Mouse (Mus musculus) embryonic facial prominence, embryonic 10.5 days (tissue): ENCODE data around the gene Gsx2. TPM values are rescaled to one million over a fixed set of nuclear protein-coding genes. Genes with fewer than 3 reads are reported as not detected.

ENCODE experiments used
- DNase-seq: peaks from one replicate; pipeline ENCODE4 v3.0.0-alpha.2; 2017; ENCODE audit warnings: low spot score
- H3K27ac ChIP-seq: fragments of 300-500 bp; sonication (generic); replicated peaks from 2 replicates; pipeline ENCODE4 v1.5.1; 2016; ENCODE audit warnings: mild to moderate bottlenecking
- H3K27me3 ChIP-seq: fragments of 300-500 bp; sonication (generic); replicated peaks from 2 replicates; pipeline ENCODE4 v1.6.1; 2016; ENCODE audit warnings: low read depth, mild to moderate bottlenecking; ENCODE audit not compliant: poor library complexity, severe bottlenecking
- H3K36me3 ChIP-seq: fragments of 300-500 bp; sonication (generic); replicated peaks from 2 replicates; pipeline ENCODE4 v1.6.1; 2016; ENCODE audit warnings: mild to moderate bottlenecking, moderate library complexity
- H3K4me1 ChIP-seq: fragments of 300-500 bp; sonication (generic); 2 replicates; pipeline ENCODE4 v1.6.1; 2016
- H3K4me3 ChIP-seq: fragments of 300-500 bp; sonication (generic); 2 replicates; pipeline ENCODE4 v1.5.1; 2016; ENCODE audit warnings: mild to moderate bottlenecking, moderate library complexity
- H3K9me3 ChIP-seq: fragments of 300-500 bp; sonication (generic); 2 replicates; pipeline ENCODE4 v1.6.1; 2016; ENCODE audit warnings: mild to moderate bottlenecking
- WGBS: fragments of 180-500 bp; shearing (Covaris S2); methylation state at CpG from one replicate; pipeline ENCODE4 v1.1.7; 2016; 5-methylcytosine and 5-hydroxymethylcytosine counted together
- polyA plus RNA-seq: library from polyadenylated mRNA; unstranded; fragments of >200 nt; fragmentation: Nextera tagmentation; extraction: Ambion mirVana; gene quantifications from 2 replicates; pipeline ENCODE4 v1.2.1, GENCODE M21; 2016

The Gsx2 gene
- 0.84 and 1.3 TPM in 2 replicates for polyA plus RNA-seq

- Histone ChIP-seq H3K4me3 (peak within 1 kb of the TSS; percentile 47), H3K9me3 (no peaks in the 10 kb centered on the region), H3K27ac (peak within 1 kb of the TSS; percentile 8; the same call in 1 of the 2 replicates), H3K36me3 (no peaks in the 10 kb centered on the region), H3K4me1 (peaks cover 40% of the 10 kb centered on the region), H3K27me3 (peaks cover 100% of the 10 kb centered on the region)
- WGBS: under 1% methylated on average over 41 of the region's 41 CpGs
- DNase-seq: peak; percentile 63
These were observed at the start of gene Gsx2 for GRCm38 (mm10) chr5:75075383-75075941. Gene Gsx2 (plus strand): TSS chr5:75075601.

GRCm38 (mm10) chr5:75035475-75035874 is 39.9 kb upstream of the Gsx2 start:
- no peak for DNase-seq
- Histone ChIP-seq H3K4me3 (no peak overlapping the region), H3K27me3 (no peaks in the 10 kb centered on the region), H3K9me3 (no peaks in the 10 kb centered on the region), H3K36me3 (peaks cover 47% of the 10 kb centered on the region), H3K4me1 (no peaks in the 10 kb centered on the region), H3K27ac (no peak overlapping the region)
- 97% methylated on average over 3 of the region's 3 CpGs for WGBS

- Histone ChIP-seq H3K9me3 (no peaks in the 10 kb centered on the region), H3K27me3 (no peaks in the 10 kb centered on the region), H3K4me3 (no peak overlapping the region), H3K4me1 (peaks cover 15% of the 10 kb centered on the region), H3K36me3 (peaks cover 35% of the 10 kb centered on the region), H3K27ac (no peak overlapping the region)
- no peak for DNase-seq
- WGBS: 85% methylated on average over 1 of the region's 1 CpGs
These were observed 36.1 kb upstream of the Gsx2 start for GRCm38 (mm10) chr5:75039307-75039706.

GRCm38 (mm10) chr5:75043011-75043445 is 32.4 kb upstream of the Gsx2 start:
- peaks cover 11% of the 10 kb centered on the region for H3K27me3 ChIP-seq
- H3K27ac ChIP-seq: no peak overlapping the region
- WGBS: 60% methylated on average over 9 of the region's 9 CpGs
- no peaks in the 10 kb centered on the region for H3K9me3 ChIP-seq
- H3K4me1 ChIP-seq: peaks cover 15% of the 10 kb centered on the region
- H3K4me3 ChIP-seq: peak overlapping the region; percentile 96
- DNase-seq: no peak
- peaks cover 23% of the 10 kb centered on the region for H3K36me3 ChIP-seq

GRCm38 (mm10) chr5:75043621-75044301 is 31.6 kb upstream of the Gsx2 start:
- Histone ChIP-seq H3K27ac (peak overlapping the region; percentile 99), H3K27me3 (peaks cover 11% of the 10 kb centered on the region), H3K4me3 (peak overlapping the region; percentile 96), H3K36me3 (peaks cover 18% of the 10 kb centered on the region), H3K4me1 (peaks cover 15% of the 10 kb centered on the region), H3K9me3 (no peaks in the 10 kb centered on the region)
- no peak for DNase-seq
- under 1% methylated on average over 36 of the region's 36 CpGs for WGBS

- peaks cover 14% of the 10 kb centered on the region for H3K27me3 ChIP-seq
- H3K27ac ChIP-seq: peak within 1 kb of the TSS; percentile 99
- peaks cover 15% of the 10 kb centered on the region for H3K4me1 ChIP-seq
- no peaks in the 10 kb centered on the region for H3K9me3 ChIP-seq
- peaks cover 17% of the 10 kb centered on the region for H3K36me3 ChIP-seq
- WGBS: 0% methylated on average over 85 of the region's 90 CpGs
- peak within 1 kb of the TSS; percentile 96 for H3K4me3 ChIP-seq
- peak; percentile 91 for DNase-seq
These were observed 31.0 kb upstream of the Gsx2 start, which contains the start of gene Chic2 for GRCm38 (mm10) chr5:75044310-75044904. Gene Chic2 (minus strand): TSS chr5:75044774.

GRCm38 (mm10) chr5:75045371-75045770 is 30.0 kb upstream of the Gsx2 start:
- 89% methylated on average over 7 of the region's 7 CpGs for WGBS
- Histone ChIP-seq H3K36me3 (peaks cover 13% of the 10 kb centered on the region), H3K4me1 (peaks cover 15% of the 10 kb centered on the region), H3K9me3 (no peaks in the 10 kb centered on the region), H3K27ac (no peak overlapping the region), H3K27me3 (peaks cover 14% of the 10 kb centered on the region), H3K4me3 (no peak overlapping the region)
- no peak for DNase-seq

- DNase-seq: no peak
- Histone ChIP-seq H3K9me3 (no peaks in the 10 kb centered on the region), H3K27me3 (peaks cover 14% of the 10 kb centered on the region), H3K27ac (no peak overlapping the region), H3K4me3 (no peak overlapping the region), H3K36me3 (peaks cover 3% of the 10 kb centered on the region), H3K4me1 (peaks cover 15% of the 10 kb centered on the region)
- WGBS: 58% methylated on average over 15 of the region's 15 CpGs
These were observed 28.6 kb upstream of the Gsx2 start for GRCm38 (mm10) chr5:75046681-75047321.

GRCm38 (mm10) chr5:75051109-75051508 is 24.3 kb upstream of the Gsx2 start:
- H3K27me3 ChIP-seq: peaks cover 21% of the 10 kb centered on the region
- H3K36me3 ChIP-seq: no peaks in the 10 kb centered on the region
- no peaks in the 10 kb centered on the region for H3K9me3 ChIP-seq
- no peak overlapping the region for H3K4me3 ChIP-seq
- WGBS: 82% methylated on average over 4 of the region's 4 CpGs
- H3K27ac ChIP-seq: no peak overlapping the region
- no peaks in the 10 kb centered on the region for H3K4me1 ChIP-seq
- DNase-seq: no peak

- peaks cover 58% of the 10 kb centered on the region for H3K27me3 ChIP-seq
These were observed 12.2 kb upstream of the Gsx2 start for GRCm38 (mm10) chr5:75063177-75063576.

GRCm38 (mm10) chr5:75066715-75067114 is 8.7 kb upstream of the Gsx2 start:
- Histone ChIP-seq H3K36me3 (no peaks in the 10 kb centered on the region), H3K4me1 (peaks cover 40% of the 10 kb centered on the region), H3K9me3 (no peaks in the 10 kb centered on the region), H3K27me3 (peaks cover 86% of the 10 kb centered on the region), H3K4me3 (peak overlapping the region; percentile 63), H3K27ac (peak overlapping the region; percentile 63)
- WGBS: 3% methylated on average over 10 of the region's 10 CpGs
- no peak for DNase-seq

More at GRCm38 (mm10) chr5:75063177-75063576, 12.2 kb upstream of the Gsx2 start:
- no peaks in the 10 kb centered on the region for H3K9me3 ChIP-seq
- no peak for DNase-seq
- H3K36me3 ChIP-seq: no peaks in the 10 kb centered on the region
- WGBS: 22% methylated on average over 4 of the region's 4 CpGs
- no peak overlapping the region for H3K4me3 ChIP-seq
- H3K4me1 ChIP-seq: peaks cover 19% of the 10 kb centered on the region
- no peak overlapping the region for H3K27ac ChIP-seq

- Histone ChIP-seq H3K36me3 (no peaks in the 10 kb centered on the region), H3K9me3 (no peaks in the 10 kb centered on the region), H3K4me1 (peaks cover 45% of the 10 kb centered on the region), H3K27me3 (peaks cover 92% of the 10 kb centered on the region), H3K27ac (peak overlapping the region; percentile 63), H3K4me3 (peak overlapping the region; percentile 63)
- WGBS: under 1% methylated on average over 30 of the region's 30 CpGs
- DNase-seq: peak; percentile 89
These were observed 8.2 kb upstream of the Gsx2 start for GRCm38 (mm10) chr5:75067125-75067756.
